Mouse (Mus musculus) C2C12 (cell line): ENCODE data around the gene Palm3.
A peak's percentile ranks its signal among the peaks of the same experiment; 100 is the strongest.

Experiments used
- CEBPB ChIP-seq: IDR thresholded peaks from one replicate; pipeline ENCODE4 v1.6.1; 2011; ENCODE audit warnings: low read depth, mild to moderate bottlenecking, control low read depth, moderate library complexity
- CTCF ChIP-seq: IDR thresholded peaks from one replicate; pipeline ENCODE4 v1.5.1; 2011; ENCODE audit not compliant: control insufficient read depth, insufficient read depth, insufficient read length
- FOSL1 ChIP-seq: IDR thresholded peaks from one replicate; pipeline ENCODE4 v1.8.0; 2011; ENCODE audit warnings: mild to moderate bottlenecking, low read length; ENCODE audit not compliant: poor library complexity, insufficient read depth, severe bottlenecking
- MAX ChIP-seq: IDR thresholded peaks from one replicate; pipeline ENCODE4 v1.6.1; 2011; ENCODE audit warnings: mild to moderate bottlenecking, control low read depth
- MYOD1 ChIP-seq: IDR thresholded peaks from one replicate; pipeline ENCODE4 v1.6.1; 2011; ENCODE audit warnings: low read depth; ENCODE audit not compliant: control insufficient read depth, insufficient read length
- USF1 ChIP-seq: IDR thresholded peaks from one replicate; pipeline ENCODE4 v1.6.1; 2011; ENCODE audit warnings: low read depth, mild to moderate bottlenecking, control low read depth, moderate library complexity

- peak; percentile 32 for TF ChIP-seq CTCF
- TF ChIP-seq USF1: no peak
- no peak for TF ChIP-seq FOSL1
- TF ChIP-seq MAX: no peak
- TF ChIP-seq CEBPB: no peak
- no peak for TF ChIP-seq MYOD1
Measured at GRCm38 (mm10) chr8:83998231-83999056, 22.8 kb upstream of the Palm3 start.
